Mouse (Mus musculus): ENCODE data around the gene Tshz2. TPM values are rescaled to one million over a fixed set of nuclear protein-coding genes. Genes with fewer than 3 reads are reported as not detected.

Gene Tshz2
- polyA plus RNA-seq, 1 experiment from 2014 or later = 13.0 TPM

DNA sequence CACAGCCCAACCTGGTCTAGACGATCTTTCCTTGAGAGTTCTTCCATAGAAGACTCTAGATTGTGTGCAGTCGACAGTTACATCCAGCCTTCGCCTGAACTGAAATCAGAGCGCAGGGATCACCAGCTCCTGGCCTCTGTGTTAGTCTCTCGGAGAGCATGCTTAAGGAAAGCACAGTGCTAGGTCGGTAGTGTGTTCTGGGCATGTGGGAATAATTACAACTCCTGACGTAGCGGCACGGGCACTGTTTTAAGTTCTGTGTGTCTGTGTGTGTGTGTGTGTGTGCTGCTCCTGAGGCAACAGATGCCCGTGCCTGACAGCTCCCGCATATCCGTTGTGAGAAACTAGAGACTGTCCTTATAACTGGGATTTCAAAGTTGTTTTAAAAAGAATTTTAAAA is 398.4 kb downstream of the Tshz2 start:
- H3K36me3 ChIP-seq (ENCODE audit: control insufficient read depth, insufficient read depth, low read length) = no peaks in the 10 kb centered on the region
- no peak overlapping the region for H3K4me3 ChIP-seq (replicated peaks; ENCODE audit: low read depth, low read length)
- H3K9me3 ChIP-seq (ENCODE audit: control insufficient read depth, low read length) = no peaks in the 10 kb centered on the region
- H3K9ac ChIP-seq (replicated peaks; ENCODE audit: low read length) = no peak overlapping the region
- H3K27me3 ChIP-seq (ENCODE audit: control insufficient read depth, insufficient read depth, low read length) = no peaks in the 10 kb centered on the region
- no peak overlapping the region for H3K4me2 ChIP-seq (ENCODE audit: low read length)
- no peak overlapping the region for H3K27ac ChIP-seq (replicated peaks; ENCODE audit: low read depth, low read length)
- 94% methylated on average over 12 of the region's 12 CpGs for WGBS
- H3K4me1 ChIP-seq (ENCODE audit: control insufficient read depth, insufficient read depth, low read length) = no peaks in the 10 kb centered on the region
- ATAC-seq (ENCODE audit: low FRiP score, low TSS enrichment) = no peak
- no peak for DNase-seq

DNA sequence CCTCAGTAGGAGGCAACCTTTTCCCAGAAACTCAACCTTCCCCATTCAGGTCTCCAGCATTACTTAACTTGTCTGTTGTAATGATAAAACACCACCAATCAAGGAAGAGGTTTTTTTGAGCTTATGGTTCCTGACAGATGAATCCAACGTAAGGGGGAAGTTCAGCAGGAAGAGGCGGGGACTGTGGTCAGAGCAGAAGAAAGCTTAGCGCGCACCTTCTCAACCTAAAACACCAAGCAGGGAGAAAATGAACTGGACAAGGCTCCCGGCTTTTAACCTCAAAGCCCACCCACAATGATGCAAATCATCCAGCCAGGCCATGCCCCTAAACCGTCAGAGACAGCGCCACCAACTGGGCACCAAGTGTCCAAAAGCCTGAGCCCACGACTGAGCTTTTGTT is 399.1 kb downstream of the Tshz2 start:
- Histone ChIP-seq H3K27me3 (ENCODE audit: control insufficient read depth, insufficient read depth, low read length) (no peaks in the 10 kb centered on the region), H3K9me3 (ENCODE audit: control insufficient read depth, low read length) (no peaks in the 10 kb centered on the region), H3K4me1 (ENCODE audit: control insufficient read depth, insufficient read depth, low read length) (no peaks in the 10 kb centered on the region), H3K9ac (replicated peaks; ENCODE audit: low read length) (no peak overlapping the region), H3K4me3 (replicated peaks; ENCODE audit: low read depth, low read length) (no peak overlapping the region), H3K27ac (replicated peaks; ENCODE audit: low read depth, low read length) (no peak overlapping the region), H3K36me3 (ENCODE audit: control insufficient read depth, insufficient read depth, low read length) (no peaks in the 10 kb centered on the region), H3K4me2 (ENCODE audit: low read length) (no peak overlapping the region)
- WGBS = 73% methylated on average over 8 of the region's 8 CpGs
- DNase-seq = no peak
- ATAC-seq (ENCODE audit: low FRiP score, low TSS enrichment) = no peak

DNA sequence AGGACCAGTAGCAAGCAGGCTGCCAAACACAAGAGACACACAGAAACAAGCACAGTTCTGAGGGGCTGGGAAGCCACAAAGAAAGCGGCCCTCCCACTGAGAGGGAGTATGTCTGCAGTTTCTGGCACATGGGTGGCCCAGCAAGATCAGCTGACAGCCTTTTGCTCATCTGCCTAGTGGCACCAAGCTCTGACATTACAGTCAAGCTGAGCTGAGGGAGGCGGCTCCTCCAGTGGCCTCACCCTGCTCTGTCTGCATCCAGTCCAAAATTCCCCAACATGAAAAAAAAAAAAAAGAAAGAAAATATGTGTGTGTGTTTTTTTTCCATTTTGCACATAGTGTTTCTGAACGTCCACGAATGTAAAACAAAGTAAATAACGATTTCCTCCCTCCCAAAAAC is 400.4 kb downstream of the Tshz2 start:
- H3K9me3 ChIP-seq (ENCODE audit: control insufficient read depth, low read length) = no peaks in the 10 kb centered on the region
- H3K4me3 ChIP-seq (replicated peaks; ENCODE audit: low read depth, low read length) = no peak overlapping the region
- ATAC-seq (ENCODE audit: low FRiP score, low TSS enrichment) (no peak), DNase-seq (no peak)
- no peaks in the 10 kb centered on the region for H3K27me3 ChIP-seq (ENCODE audit: control insufficient read depth, insufficient read depth, low read length)
- no peak overlapping the region for H3K4me2 ChIP-seq (ENCODE audit: low read length)
- no peak overlapping the region for H3K27ac ChIP-seq (replicated peaks; ENCODE audit: low read depth, low read length)
- 82% methylated on average over 5 of the region's 5 CpGs for WGBS
- H3K36me3 ChIP-seq (ENCODE audit: control insufficient read depth, insufficient read depth, low read length) = no peaks in the 10 kb centered on the region
- H3K9ac ChIP-seq (replicated peaks; ENCODE audit: low read length) = no peak overlapping the region
- peaks cover 4% of the 10 kb centered on the region; the same call in 1 of the 2 replicates for H3K4me1 ChIP-seq (ENCODE audit: control insufficient read depth, insufficient read depth, low read length)

DNA sequence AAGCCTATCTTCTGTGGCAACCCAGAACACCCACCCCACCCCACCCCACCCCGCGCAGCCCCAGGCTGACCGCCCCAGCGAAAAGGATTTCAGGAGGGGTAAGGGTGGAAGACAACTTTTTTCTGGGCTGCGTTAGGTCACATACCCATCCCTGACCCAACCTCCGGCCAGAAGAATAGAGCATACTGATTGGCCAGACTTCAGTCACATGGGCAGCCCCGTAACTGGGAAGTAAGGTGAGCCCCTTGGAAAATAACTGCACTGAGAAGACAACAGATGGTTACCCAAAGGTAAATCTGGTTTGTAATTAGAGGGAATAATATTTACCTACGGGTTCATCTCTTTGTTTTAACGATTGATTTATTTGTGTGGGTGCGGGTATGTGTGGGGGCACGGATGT is 402.0 kb downstream of the Tshz2 start:
- Histone ChIP-seq H3K4me2 (ENCODE audit: low read length) (no peak overlapping the region), H3K9ac (replicated peaks; ENCODE audit: low read length) (no peak overlapping the region), H3K4me1 (ENCODE audit: control insufficient read depth, insufficient read depth, low read length) (peaks cover 4% of the 10 kb centered on the region; the same call in 1 of the 2 replicates), H3K4me3 (replicated peaks; ENCODE audit: low read depth, low read length) (no peak overlapping the region), H3K9me3 (ENCODE audit: control insufficient read depth, low read length) (no peaks in the 10 kb centered on the region), H3K27ac (replicated peaks; ENCODE audit: low read depth, low read length) (no peak overlapping the region), H3K27me3 (ENCODE audit: control insufficient read depth, insufficient read depth, low read length) (no peaks in the 10 kb centered on the region), H3K36me3 (ENCODE audit: control insufficient read depth, insufficient read depth, low read length) (no peaks in the 10 kb centered on the region)
- DNase-seq (no peak), ATAC-seq (ENCODE audit: low FRiP score, low TSS enrichment) (no peak)
- 96% methylated on average over 11 of the region's 11 CpGs for WGBS

DNA sequence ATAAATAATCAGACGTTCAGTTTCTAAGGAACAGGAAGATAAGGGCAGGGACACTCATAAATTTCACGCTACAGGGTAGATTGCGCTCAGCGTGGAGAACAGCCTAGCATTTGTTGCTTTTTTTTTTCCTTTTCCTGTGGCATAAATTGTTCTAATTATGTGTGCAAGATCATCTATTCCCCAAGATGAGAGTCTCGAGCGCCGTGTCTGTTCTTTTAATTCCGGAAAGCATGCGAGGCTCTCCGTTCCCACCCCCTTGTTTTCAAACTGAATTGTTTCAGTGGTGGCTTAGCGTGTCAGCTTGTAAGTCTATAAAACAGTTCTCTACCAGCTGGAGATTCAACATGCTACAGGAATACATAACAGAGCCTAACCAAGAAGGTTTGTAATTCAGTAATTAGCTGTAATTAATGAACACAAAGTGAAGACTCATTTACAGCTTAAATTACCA is 404.0 kb downstream of the Tshz2 start:
- peak overlapping the region; percentile 20 for H3K27ac ChIP-seq (replicated peaks; ENCODE audit: low read depth, low read length)
- no peaks in the 10 kb centered on the region for H3K9me3 ChIP-seq (ENCODE audit: control insufficient read depth, low read length)
- 20% methylated on average over 11 of the region's 11 CpGs for WGBS
- H3K4me2 ChIP-seq (ENCODE audit: low read length) = peak overlapping the region; percentile 7
- peaks cover 4% of the 10 kb centered on the region; the same call in 1 of the 2 replicates for H3K4me1 ChIP-seq (ENCODE audit: control insufficient read depth, insufficient read depth, low read length)
- peak; percentile 65 for DNase-seq
- H3K36me3 ChIP-seq (ENCODE audit: control insufficient read depth, insufficient read depth, low read length) = no peaks in the 10 kb centered on the region
- no peak overlapping the region for H3K4me3 ChIP-seq (replicated peaks; ENCODE audit: low read depth, low read length)
- H3K9ac ChIP-seq (replicated peaks; ENCODE audit: low read length) = no peak overlapping the region
- no peak for ATAC-seq (ENCODE audit: low FRiP score, low TSS enrichment)
- H3K27me3 ChIP-seq (ENCODE audit: control insufficient read depth, insufficient read depth, low read length) = no peaks in the 10 kb centered on the region

DNA sequence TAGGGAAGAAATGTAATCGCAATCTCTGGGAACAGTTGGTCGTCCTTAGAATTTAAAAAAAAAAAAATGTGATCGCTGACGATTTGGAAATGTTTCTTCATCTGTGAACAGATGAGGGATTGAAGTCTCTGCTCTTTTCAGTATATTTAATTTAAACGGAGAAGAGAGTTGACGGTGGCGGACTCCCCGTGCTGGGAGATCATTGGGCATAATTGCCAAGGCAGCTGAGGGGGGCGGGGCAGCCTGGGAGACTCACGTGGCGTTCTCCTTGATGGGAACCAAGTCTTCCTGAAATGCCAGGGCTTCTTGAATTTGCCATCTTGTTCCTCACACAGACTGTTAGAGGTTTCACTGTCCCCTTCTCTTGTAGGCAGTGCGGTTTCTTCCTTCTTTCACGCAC is 404.5 kb downstream of the Tshz2 start:
- H3K4me3 ChIP-seq (replicated peaks; ENCODE audit: low read depth, low read length) = no peak overlapping the region
- H3K27me3 ChIP-seq (ENCODE audit: control insufficient read depth, insufficient read depth, low read length) = no peaks in the 10 kb centered on the region
- 58% methylated on average over 13 of the region's 13 CpGs for WGBS
- H3K36me3 ChIP-seq (ENCODE audit: control insufficient read depth, insufficient read depth, low read length) = no peaks in the 10 kb centered on the region
- no peak for ATAC-seq (ENCODE audit: low FRiP score, low TSS enrichment)
- H3K4me2 ChIP-seq (ENCODE audit: low read length) = no peak overlapping the region
- H3K9ac ChIP-seq (replicated peaks; ENCODE audit: low read length) = no peak overlapping the region
- H3K9me3 ChIP-seq (ENCODE audit: control insufficient read depth, low read length) = no peaks in the 10 kb centered on the region
- H3K27ac ChIP-seq (replicated peaks; ENCODE audit: low read depth, low read length) = peak overlapping the region; percentile 52; the same call in 1 of the 2 replicates
- peaks cover 4% of the 10 kb centered on the region; the same call in 1 of the 2 replicates for H3K4me1 ChIP-seq (ENCODE audit: control insufficient read depth, insufficient read depth, low read length)
- DNase-seq = peak; percentile 59

DNA sequence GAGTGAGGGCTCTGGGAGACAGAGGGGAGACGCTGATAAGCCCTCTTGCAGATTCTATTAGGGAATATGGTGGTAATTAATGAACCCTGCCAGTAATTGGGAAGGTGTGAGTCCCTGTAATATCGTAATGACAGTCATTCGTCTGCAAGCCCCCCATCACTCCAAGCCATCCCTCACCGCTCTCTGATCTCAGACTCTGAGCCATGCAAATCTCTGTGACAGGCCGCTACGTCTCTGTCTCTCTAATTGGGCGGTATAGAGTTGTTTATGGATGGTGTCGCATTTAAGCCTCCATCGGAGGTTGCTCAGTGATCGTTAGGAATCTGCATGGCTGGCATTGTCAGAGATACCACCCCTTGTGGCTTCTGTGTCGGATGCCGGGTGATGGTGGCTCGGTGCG is 407.0 kb downstream of the Tshz2 start:
- Histone ChIP-seq H3K27ac (replicated peaks; ENCODE audit: low read depth, low read length) (peak overlapping the region; percentile 49; the same call in 1 of the 2 replicates), H3K36me3 (ENCODE audit: control insufficient read depth, insufficient read depth, low read length) (no peaks in the 10 kb centered on the region), H3K9ac (replicated peaks; ENCODE audit: low read length) (no peak overlapping the region), H3K4me3 (replicated peaks; ENCODE audit: low read depth, low read length) (no peak overlapping the region), H3K4me1 (ENCODE audit: control insufficient read depth, insufficient read depth, low read length) (peaks cover 4% of the 10 kb centered on the region; the same call in 1 of the 2 replicates), H3K9me3 (ENCODE audit: control insufficient read depth, low read length) (no peaks in the 10 kb centered on the region), H3K4me2 (ENCODE audit: low read length) (no peak overlapping the region), H3K27me3 (ENCODE audit: control insufficient read depth, insufficient read depth, low read length) (no peaks in the 10 kb centered on the region)
- DNase-seq (peak; percentile 43), ATAC-seq (ENCODE audit: low FRiP score, low TSS enrichment) (no peak)
- 30% methylated on average over 14 of the region's 14 CpGs for WGBS

DNA sequence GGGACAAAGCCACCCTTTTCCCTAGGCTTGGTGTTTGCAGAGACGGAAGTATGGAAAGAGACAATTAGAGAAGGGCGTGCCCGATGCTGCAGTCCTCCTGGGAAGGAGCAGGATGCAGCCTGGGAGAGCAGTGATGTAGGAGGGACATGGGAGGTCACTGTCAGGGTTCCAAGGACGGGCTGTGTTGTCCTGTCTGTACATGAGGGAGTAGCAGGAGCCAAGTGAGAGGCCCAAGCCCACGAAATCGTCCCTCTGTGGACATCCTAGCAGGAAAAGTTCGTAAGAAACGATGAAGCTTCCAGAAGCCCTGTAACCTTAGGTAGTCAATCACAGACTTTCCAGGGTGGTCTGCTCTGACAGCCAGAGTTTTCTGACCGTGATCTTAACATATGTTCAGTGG is 408.3 kb downstream of the Tshz2 start:
- Histone ChIP-seq H3K9ac (replicated peaks; ENCODE audit: low read length) (no peak overlapping the region), H3K9me3 (ENCODE audit: control insufficient read depth, low read length) (no peaks in the 10 kb centered on the region), H3K4me2 (ENCODE audit: low read length) (no peak overlapping the region), H3K4me1 (ENCODE audit: control insufficient read depth, insufficient read depth, low read length) (peaks cover 4% of the 10 kb centered on the region; the same call in 1 of the 2 replicates), H3K4me3 (replicated peaks; ENCODE audit: low read depth, low read length) (no peak overlapping the region), H3K27ac (replicated peaks; ENCODE audit: low read depth, low read length) (no peak overlapping the region), H3K27me3 (ENCODE audit: control insufficient read depth, insufficient read depth, low read length) (no peaks in the 10 kb centered on the region), H3K36me3 (ENCODE audit: control insufficient read depth, insufficient read depth, low read length) (no peaks in the 10 kb centered on the region)
- ATAC-seq (ENCODE audit: low FRiP score, low TSS enrichment) = no peak
- no peak for DNase-seq
- WGBS = 73% methylated on average over 9 of the region's 9 CpGs

DNA sequence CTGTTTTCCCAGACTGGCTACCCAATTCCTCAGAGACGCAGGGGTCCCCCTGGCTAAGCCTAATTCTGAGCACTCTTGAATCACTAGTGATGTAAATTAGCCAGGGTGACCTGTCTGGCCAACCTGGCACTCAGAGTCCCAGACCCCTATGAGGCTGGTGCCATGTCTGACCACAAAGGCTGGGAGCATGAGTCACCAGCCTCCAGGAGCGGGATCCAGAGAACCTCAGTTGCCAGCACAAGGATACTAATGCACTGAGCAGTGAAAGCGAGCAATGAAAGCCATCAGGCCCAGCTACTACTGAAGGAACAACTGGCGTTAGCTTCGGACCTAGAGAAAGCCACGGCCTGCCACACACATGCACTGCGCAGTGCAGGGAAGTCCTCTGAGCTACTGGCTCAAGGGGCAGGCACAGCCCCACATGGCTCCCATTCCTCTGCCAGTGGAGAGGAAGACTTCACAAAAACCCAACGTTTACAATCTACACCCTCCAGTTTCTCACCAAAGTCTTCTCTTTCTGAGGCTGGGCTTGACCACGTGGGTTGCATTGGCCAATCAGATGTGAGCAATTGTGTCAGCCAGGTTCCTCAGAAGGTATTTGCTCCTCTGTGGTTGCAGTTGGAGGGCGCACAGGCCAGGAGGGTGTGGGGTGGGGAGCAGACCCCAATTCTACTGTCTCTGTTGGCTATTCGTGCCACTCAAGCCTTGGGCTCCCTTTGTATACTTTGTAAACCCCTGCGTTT is 409.8 kb downstream of the Tshz2 start:
- 87% methylated on average over 12 of the region's 12 CpGs for WGBS
- H3K36me3 ChIP-seq (ENCODE audit: control insufficient read depth, insufficient read depth, low read length) = no peaks in the 10 kb centered on the region
- ATAC-seq (ENCODE audit: low FRiP score, low TSS enrichment) (no peak), DNase-seq (no peak)
- no peak overlapping the region for H3K9ac ChIP-seq (replicated peaks; ENCODE audit: low read length)
- H3K27ac ChIP-seq (replicated peaks; ENCODE audit: low read depth, low read length) = no peak overlapping the region
- no peaks in the 10 kb centered on the region; the same call in 1 of the 2 replicates for H3K4me1 ChIP-seq (ENCODE audit: control insufficient read depth, insufficient read depth, low read length)
- no peak overlapping the region for H3K4me2 ChIP-seq (ENCODE audit: low read length)
- no peak overlapping the region for H3K4me3 ChIP-seq (replicated peaks; ENCODE audit: low read depth, low read length)
- no peaks in the 10 kb centered on the region for H3K9me3 ChIP-seq (ENCODE audit: control insufficient read depth, low read length)
- H3K27me3 ChIP-seq (ENCODE audit: control insufficient read depth, insufficient read depth, low read length) = no peaks in the 10 kb centered on the region
